In genomic region chr9:22217858-22218493, GRCm38 (mm10) we compare ENCODE assay signal across 34 mouse cellular contexts. TPM values are rescaled to one million over a fixed set of nuclear protein-coding genes. Genes with fewer than 3 reads are reported as not detected.
DNase-seq lines count a peak whose midpoint lies in the region; ATAC-seq and TF ChIP-seq lines count a peak whose summit lies in the region.
"Had no signal": no experiment of that assay in that cellular context is flagged by ENCODE, and none has a peak within 500 bp of the region (broad histone marks: within the 10 kb centered on the region; RNA-seq: fewer than 3 reads in every experiment).

No protein-coding gene starts in this region.

- no peak for TF ChIP-seq CTCF in lung, embryonic 14.5 days (IDR thresholded peaks at IDR 0.05; ENCODE audit: low read depth)

- no peaks in the 10 kb centered on the region for H3K36me3 ChIP-seq in limb, embryonic 15.5 days
- no peaks in the 10 kb centered on the region for H3K36me3 ChIP-seq in limb, embryonic 10.5 days
- H3K36me3 ChIP-seq in lung, embryonic 14.5 days (ENCODE audit: insufficient read depth): no peaks in the 10 kb centered on the region
- H3K36me3 ChIP-seq: embryonic facial prominence, embryonic 12.5 days; forebrain, embryonic 10.5 days; forebrain, embryonic 15.5 days; hindbrain, embryonic 12.5 days; intestine, embryonic 15.5 days; midbrain, embryonic 10.5 days; midbrain, embryonic 15.5 days; neural tube, embryonic 15.5 days had no signal

- DNase-seq in limb, embryonic 10.5 days (ENCODE audit: low spot score): no peak
- no peak for DNase-seq in lung, embryonic 14.5 days
- peak; percentile 27 for DNase-seq in lung, postnatal 14 days
- DNase-seq in yolk sac, embryonic 10.5 days (ENCODE audit: low spot score): no peak
- DNase-seq in layer of hippocampus, adult 18-20 months (ENCODE audit: low spot score in 2 of 2): no peak
- DNase-seq in embryo, embryonic 10.5 days (ENCODE audit: low spot score): no peak
- DNase-seq: cerebellum, adult 2 months; cerebellum, postnatal 14 days; heart, postnatal 36 days; kidney, adult 8-10 months; kidney, postnatal 4 days; layer of hippocampus, postnatal 36 days; left cerebral cortex, postnatal 4 days; liver; right cerebral cortex, postnatal 25 days; thymus, adult 18-20 months; thymus, postnatal 25 days had no signal

- no peak overlapping the region for H3K9ac ChIP-seq in limb, embryonic 15.5 days
- H3K9ac ChIP-seq in lung, embryonic 14.5 days: no peak overlapping the region
- H3K9ac ChIP-seq: embryonic facial prominence, embryonic 12.5 days; forebrain, embryonic 15.5 days; hindbrain, embryonic 12.5 days; intestine, embryonic 15.5 days; liver, embryonic 14.5 days; midbrain, embryonic 15.5 days; neural tube, embryonic 15.5 days had no signal

- no peak overlapping the region for H3K27ac ChIP-seq in limb, embryonic 15.5 days
- H3K27ac ChIP-seq in limb, embryonic 10.5 days: no peak overlapping the region
- no peak overlapping the region for H3K27ac ChIP-seq in lung, embryonic 14.5 days (ENCODE audit: low read depth)
- H3K27ac ChIP-seq: embryonic facial prominence, embryonic 12.5 days; forebrain, embryonic 10.5 days; forebrain, embryonic 15.5 days; hindbrain, embryonic 12.5 days; hindbrain, postnatal 0 days; intestine, embryonic 15.5 days; kidney, postnatal 0 days; liver, embryonic 14.5 days; macrophage; midbrain, embryonic 10.5 days; midbrain, embryonic 15.5 days; neural tube, embryonic 15.5 days had no signal

- no peaks in the 10 kb centered on the region for H3K9me3 ChIP-seq in limb, embryonic 15.5 days
- H3K9me3 ChIP-seq in limb, embryonic 10.5 days (replicated peaks): no peaks in the 10 kb centered on the region
- H3K9me3 ChIP-seq in lung, embryonic 14.5 days (ENCODE audit: low read depth, low read length): no peaks in the 10 kb centered on the region
- H3K9me3 ChIP-seq: embryonic facial prominence, embryonic 12.5 days; forebrain, embryonic 10.5 days; forebrain, embryonic 15.5 days; hindbrain, embryonic 12.5 days; intestine, embryonic 15.5 days; midbrain, embryonic 10.5 days; midbrain, embryonic 15.5 days; neural tube, embryonic 15.5 days had no signal

- no peak overlapping the region for H3K4me2 ChIP-seq in limb, embryonic 15.5 days
- no peak overlapping the region for H3K4me2 ChIP-seq in lung, embryonic 14.5 days
- H3K4me2 ChIP-seq: embryonic facial prominence, embryonic 12.5 days; forebrain, embryonic 15.5 days; hindbrain, embryonic 12.5 days; intestine, embryonic 15.5 days; midbrain, embryonic 15.5 days; neural tube, embryonic 15.5 days had no signal

- WGBS in limb, embryonic 15.5 days: 46% methylated on average over 8 of the region's 8 CpGs
- WGBS in limb, embryonic 10.5 days: 55% methylated on average over 8 of the region's 8 CpGs
- 34% methylated on average over 7 of the region's 8 CpGs for WGBS in lung, embryonic 14.5 days

- H3K27me3 ChIP-seq in limb, embryonic 15.5 days: no peaks in the 10 kb centered on the region
- H3K27me3 ChIP-seq in limb, embryonic 10.5 days (ENCODE audit: low read depth, poor library complexity, severe bottlenecking): no peaks in the 10 kb centered on the region
- no peaks in the 10 kb centered on the region for H3K27me3 ChIP-seq in lung, embryonic 14.5 days (ENCODE audit: insufficient read depth, low read length)
- H3K27me3 ChIP-seq: embryonic facial prominence, embryonic 12.5 days; forebrain, embryonic 15.5 days; hindbrain, embryonic 12.5 days; intestine, embryonic 15.5 days; midbrain, embryonic 15.5 days; neural tube, embryonic 15.5 days had no signal

- H3K4me3 ChIP-seq in limb, embryonic 15.5 days: no peak overlapping the region
- no peak overlapping the region for H3K4me3 ChIP-seq in limb, embryonic 10.5 days
- no peak overlapping the region for H3K4me3 ChIP-seq in lung, embryonic 14.5 days (ENCODE audit: low read depth, low read length)
- H3K4me3 ChIP-seq: embryonic facial prominence, embryonic 12.5 days; forebrain, embryonic 10.5 days; forebrain, embryonic 15.5 days; hindbrain, embryonic 12.5 days; intestine, embryonic 15.5 days; midbrain, embryonic 10.5 days; midbrain, embryonic 15.5 days; neural tube, embryonic 15.5 days had no signal

- H3K4me1 ChIP-seq in limb, embryonic 15.5 days: no peaks in the 10 kb centered on the region
- no peaks in the 10 kb centered on the region for H3K4me1 ChIP-seq in limb, embryonic 10.5 days
- no peaks in the 10 kb centered on the region for H3K4me1 ChIP-seq in lung, embryonic 14.5 days (ENCODE audit: insufficient read depth)
- H3K4me1 ChIP-seq: embryonic facial prominence, embryonic 12.5 days; forebrain, embryonic 10.5 days; forebrain, embryonic 15.5 days; hindbrain, embryonic 12.5 days; intestine, embryonic 15.5 days; midbrain, embryonic 10.5 days; midbrain, embryonic 15.5 days; neural tube, embryonic 15.5 days had no signal

- peak; percentile 58; the same call in 1 of the 2 replicates for ATAC-seq in limb, embryonic 15.5 days (ENCODE audit: insufficient number of reproducible peaks, low FRiP score, low TSS enrichment, low read depth)
- ATAC-seq in lung, embryonic 14.5 days (ENCODE audit: insufficient read depth): 0 out of 2 replicates have a peak, but pooled peaks have one; percentile 21
- ATAC-seq: CD4-positive, CD25-positive, alpha-beta regulatory T cell, adult 4 months; forebrain, embryonic 15.5 days; hindbrain, postnatal 0 days; intestine, embryonic 15.5 days; midbrain, embryonic 15.5 days had no signal

RNA-seq across cellular contexts. Expression of gene Zfp809, which starts 7.5 kb away (rescaled TPM):
- 16.5 and 17.7 TPM in 2 replicates for polyA plus RNA-seq in limb, embryonic 15.5 days (2015; fragmentation: Nextera tagmentation; extraction: Ambion mirVana)
- polyA plus RNA-seq in limb, embryonic 10.5 days (2016; fragmentation: Nextera tagmentation; extraction: Ambion mirVana): 10.3 and 12.7 TPM in 2 replicates
- polyA plus RNA-seq in lung, embryonic 14.5 days (2014; fragmentation: Nextera tagmentation; extraction: Ambion mirVana): 23.7 and 27.5 TPM in 2 replicates
- 10 to 100 TPM; 24.9 to 25.5 TPM for total RNA-seq in layer of hippocampus, adult 18-20 months (2021)

RNA-seq across cellular contexts. Expression of gene Zfp872, which starts 30.1 kb away (rescaled TPM):
- 0.19 and 0.26 TPM in 2 replicates for polyA plus RNA-seq in limb, embryonic 15.5 days (2015; fragmentation: Nextera tagmentation; extraction: Ambion mirVana)
- polyA plus RNA-seq in limb, embryonic 10.5 days (2016; fragmentation: Nextera tagmentation; extraction: Ambion mirVana): 0.10 and 0.18 TPM in 2 replicates
- polyA plus RNA-seq in lung, embryonic 14.5 days (2014; fragmentation: Nextera tagmentation; extraction: Ambion mirVana): 0.53 and 0.68 TPM in 2 replicates
- total RNA-seq in layer of hippocampus, adult 18-20 months (2021): not detected
- total RNA-seq: gastrocnemius, adult 18-20 months; gastrocnemius, postnatal 4 days had no signal
- polyA plus RNA-seq: CD4-positive, CD25-positive, alpha-beta regulatory T cell, adult 4 months; frontal cortex, adult 2 months; liver, embryonic 14.5 days; macrophage had no signal

RNA-seq across cellular contexts. Expression of gene Zfp599, which starts 41.7 kb away (rescaled TPM):
- 4.0 and 4.8 TPM in 2 replicates for polyA plus RNA-seq in limb, embryonic 15.5 days (2015; fragmentation: Nextera tagmentation; extraction: Ambion mirVana)
- 8.7 and 9.5 TPM in 2 replicates for polyA plus RNA-seq in limb, embryonic 10.5 days (2016; fragmentation: Nextera tagmentation; extraction: Ambion mirVana)
- polyA plus RNA-seq in lung, embryonic 14.5 days (2014; fragmentation: Nextera tagmentation; extraction: Ambion mirVana): 6.6 and 6.8 TPM in 2 replicates
- 1 to 10 TPM; 5.1 to 5.5 TPM for total RNA-seq in layer of hippocampus, adult 18-20 months (2021)
- total RNA-seq: gastrocnemius, adult 18-20 months had no signal
